Mouse (Mus musculus) c-Kit-positive CD71-negative TER-119-negative erythroid progenitor cells, embryonic 14.5 days (primary cell): Measurements from ENCODE around the gene Adra2b.

Experiments
- DNase-seq: peaks from one replicate; pipeline ENCODE4 v3.0.0-alpha.2; 2013; ENCODE audit warnings: low read depth

Adra2b gene

GRCm38 (mm10) chr2:127383881-127384280 lies 20.9 kb downstream of the Adra2b start:
- no peak for DNase-seq

- DNase-seq, result no peak
These were observed 24.5 kb downstream of the Adra2b start for GRCm38 (mm10) chr2:127387521-127387920.

- no peak for DNase-seq
These were observed 27.3 kb downstream of the Adra2b start for GRCm38 (mm10) chr2:127390352-127390751.

DNA sequence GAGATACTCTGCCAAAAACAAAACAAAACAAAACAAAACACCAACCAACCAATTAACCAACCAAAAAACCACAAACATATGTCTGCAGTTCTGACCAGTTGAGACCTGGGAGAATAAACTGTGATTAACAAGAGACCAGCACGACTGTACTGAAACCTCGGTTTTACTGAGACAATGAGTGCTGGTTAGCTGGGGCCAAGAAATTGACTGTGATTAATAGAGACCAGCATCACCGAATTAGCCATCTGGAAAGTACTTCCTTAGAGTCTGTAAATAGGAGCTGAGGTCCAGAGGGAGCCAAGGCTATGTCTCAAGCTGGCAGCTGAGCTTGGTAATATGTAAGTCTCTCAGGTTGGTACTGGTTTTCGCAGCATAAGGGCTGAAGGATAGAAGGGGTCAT lies 27.8 kb downstream of the Adra2b start:
- no peak for DNase-seq

GRCm38 (mm10) chr2:127391323-127391722 lies 28.3 kb downstream of the Adra2b start:
- no peak for DNase-seq

DNA sequence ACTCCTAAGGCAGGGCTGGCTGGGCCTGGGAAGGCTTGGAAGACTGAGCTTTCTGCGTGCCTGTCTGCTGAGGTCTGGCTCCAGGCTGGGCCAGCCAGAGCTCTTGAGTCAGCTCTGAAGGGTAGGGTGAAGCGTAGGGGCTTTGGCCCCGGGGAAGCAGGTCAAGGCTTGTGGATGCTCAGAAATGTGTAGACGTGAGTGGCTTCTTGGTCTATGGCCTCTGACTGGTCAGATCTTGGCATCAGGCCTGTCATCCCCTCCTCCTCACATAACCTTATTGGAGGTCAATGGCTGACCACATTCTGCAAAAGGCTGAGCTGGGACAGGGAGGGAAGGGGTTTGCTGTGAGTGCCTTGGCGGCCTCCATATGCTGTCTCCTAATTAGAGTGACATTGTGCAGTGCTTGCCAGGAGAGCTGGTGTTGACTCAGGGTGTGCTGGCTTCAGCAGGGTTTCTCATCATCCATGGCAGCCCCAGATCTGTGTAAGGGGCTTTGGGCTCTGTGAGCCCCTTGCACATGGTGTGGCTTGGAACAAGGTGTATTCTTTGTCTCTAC lies 31.7 kb downstream of the Adra2b start:
- DNase-seq, result no peak

- DNase-seq, result no peak
These were observed 35.7 kb downstream of the Adra2b start for GRCm38 (mm10) chr2:127398738-127399137.

GRCm38 (mm10) chr2:127411126-127411525 lies 48.1 kb downstream of the Adra2b start:
- DNase-seq, result no peak

DNA sequence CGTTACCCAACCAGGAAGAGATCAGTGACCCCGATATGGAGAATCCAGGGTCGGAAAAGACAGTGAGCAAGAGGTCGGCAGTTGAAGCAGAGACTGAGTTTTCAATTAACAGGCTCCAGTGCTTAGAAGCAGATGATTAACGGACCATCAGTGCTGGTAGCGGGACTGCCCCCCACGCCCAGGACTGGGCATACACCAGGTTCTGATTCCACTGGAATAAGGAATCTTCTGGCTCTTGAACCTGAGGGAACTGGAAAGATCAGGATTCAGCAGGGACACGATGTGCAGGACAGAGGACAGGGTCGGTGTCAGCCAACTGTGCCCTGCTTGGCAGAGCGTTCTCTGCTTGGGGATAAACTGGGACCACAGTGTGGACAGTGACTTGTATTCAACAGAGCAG lies 52.8 kb downstream of the Adra2b start:
- no peak for DNase-seq

GRCm38 (mm10) chr2:127416706-127417105 lies 53.7 kb downstream of the Adra2b start:
- DNase-seq, result no peak
